Mouse (Mus musculus): ENCODE data around the gene Gm3448. TPM values are rescaled to one million over a fixed set of nuclear protein-coding genes. Genes with fewer than 3 reads are reported as not detected.
A peak's percentile ranks its signal among the peaks of the same experiment; 100 is the strongest.
"Not testable (repeated sequence)": the region's sequence is repeated elsewhere in the genome, so short reads cannot be mapped to it uniquely, and the experiment has no call there.

Gene Gm3448
- total RNA-seq, 2 experiments from 2014 or later = 1.2 to 1.4 TPM

GRCm38 (mm10) chr17:15050338-15050737 is 9.0 kb upstream of the Gm3448 start:
- intact Hi-C loops (cut with DNase I); DNase-seq: not testable (repeated sequence)

GRCm38 (mm10) chr17:15040455-15040854 is 882 bp downstream of the Gm3448 start:
- intact Hi-C loops (cut with DNase I); DNase-seq: not testable (repeated sequence)

DNA sequence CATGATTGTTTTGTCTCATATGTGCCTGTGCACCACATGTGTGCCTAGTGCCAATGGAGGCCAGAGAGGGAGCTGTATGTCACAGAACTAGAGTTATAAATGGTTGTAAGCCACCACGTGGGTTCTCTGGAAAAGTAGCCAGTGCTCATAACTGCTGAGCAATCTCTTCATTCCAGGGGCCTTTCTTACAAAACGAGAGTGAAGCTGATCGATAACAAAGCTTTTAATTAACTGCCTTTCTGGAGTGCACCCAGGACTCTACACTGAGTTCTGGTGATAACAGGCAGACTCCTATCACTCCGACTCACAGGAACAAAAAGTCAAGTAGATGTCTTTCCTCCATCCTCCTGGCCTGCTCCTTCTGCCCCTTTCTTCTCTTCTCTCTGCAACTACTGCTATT is 9.9 kb downstream of the Gm3448 start:
- DNase-seq; intact Hi-C loops (cut with DNase I): not testable (repeated sequence)

DNA sequence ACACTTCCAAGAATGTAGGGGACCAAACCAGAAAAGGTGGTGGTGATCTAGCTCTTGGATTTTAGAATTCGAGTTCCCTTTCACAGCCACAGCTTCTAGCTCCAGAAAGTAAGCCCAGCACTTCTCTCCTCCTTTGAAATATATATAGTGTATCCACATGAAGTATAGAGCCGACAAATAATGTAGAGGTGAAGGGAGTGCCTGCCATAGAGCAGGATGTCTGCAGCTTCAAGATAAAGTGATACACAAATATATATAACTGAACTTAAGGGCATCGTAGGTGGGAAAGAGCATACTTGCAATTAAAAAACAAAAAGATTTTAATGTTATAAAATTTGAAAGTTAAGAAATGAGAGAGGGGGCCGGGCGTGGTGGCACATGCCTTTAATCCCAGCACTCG is 15.8 kb downstream of the Gm3448 start:
- intact Hi-C loops (cut with DNase I); DNase-seq: not testable (repeated sequence)

- intact Hi-C loops (cut with DNase I); DNase-seq: not testable (repeated sequence)
Measured at GRCm38 (mm10) chr17:15024502-15025193, 16.7 kb downstream of the Gm3448 start.

DNA sequence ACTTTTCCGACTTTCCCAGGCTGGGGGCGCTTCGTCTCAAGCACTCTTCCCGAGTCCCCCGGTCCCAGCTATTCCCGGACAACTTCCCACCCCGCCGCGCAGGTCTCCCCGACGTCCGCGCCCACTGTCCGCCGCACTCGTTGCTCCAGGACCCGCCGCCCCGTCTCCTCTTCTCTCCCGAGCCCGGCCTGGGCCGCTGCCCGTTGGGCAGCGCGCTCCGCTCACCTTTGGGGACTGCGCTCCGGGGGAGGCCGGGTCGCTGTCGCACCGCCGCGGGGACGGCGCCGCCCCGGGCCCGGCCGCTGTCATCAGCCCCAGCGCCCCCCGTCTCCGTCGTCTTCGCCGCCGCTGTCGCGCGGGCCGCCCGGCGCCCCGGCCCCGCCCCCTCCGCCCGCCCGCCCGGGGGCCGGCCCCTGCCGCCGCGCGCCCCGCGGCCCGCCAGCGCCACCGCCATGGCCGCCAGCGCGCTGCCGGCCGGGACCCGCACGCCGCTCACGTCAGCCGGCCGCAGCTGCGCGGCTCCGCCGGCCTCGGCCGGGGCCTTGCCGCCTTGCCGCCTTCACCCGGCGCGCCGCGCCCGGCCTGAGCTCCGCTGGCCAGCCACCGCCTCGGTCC is 17.4 kb downstream of the Gm3448 start:
- intact Hi-C loops (cut with DNase I); DNase-seq: not testable (repeated sequence)

DNA sequence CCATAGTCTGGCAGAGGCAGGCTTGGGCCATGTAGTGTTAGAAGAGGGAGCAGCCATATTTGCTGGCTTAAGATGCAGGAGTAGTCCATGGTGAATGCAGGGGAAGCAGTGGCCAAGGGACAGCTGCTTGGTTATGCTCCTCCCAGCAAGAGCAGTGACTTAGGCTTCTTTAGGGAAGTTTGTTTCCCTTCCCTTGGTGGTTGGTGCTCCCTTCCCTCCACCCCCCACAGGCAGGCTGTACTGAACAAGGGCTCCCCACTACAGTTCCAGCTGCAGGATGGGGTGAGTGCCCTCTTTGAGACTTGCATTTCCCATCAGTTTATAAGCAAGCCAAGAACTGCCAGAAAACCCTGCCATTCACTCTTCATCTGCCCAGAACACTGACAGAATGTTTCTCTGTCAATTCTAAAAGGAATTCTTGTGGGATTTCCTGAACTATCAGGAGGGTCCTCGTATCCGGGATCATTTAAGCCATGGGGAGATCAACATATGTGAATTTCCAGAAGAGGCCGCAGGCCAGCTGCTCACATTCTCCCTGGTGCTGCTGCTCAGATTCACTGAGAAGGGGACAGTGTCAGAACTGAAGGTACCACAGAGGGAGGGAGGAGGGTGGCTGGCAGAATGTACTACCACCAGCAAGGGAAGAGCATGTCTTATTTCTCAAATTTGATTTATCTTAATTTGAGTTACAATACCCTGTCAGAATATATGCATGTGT is 19.7 kb downstream of the Gm3448 start:
- intact Hi-C loops (cut with DNase I) = not testable (repeated sequence)
- DNase-seq = peak; percentile 16 to 29

DNA sequence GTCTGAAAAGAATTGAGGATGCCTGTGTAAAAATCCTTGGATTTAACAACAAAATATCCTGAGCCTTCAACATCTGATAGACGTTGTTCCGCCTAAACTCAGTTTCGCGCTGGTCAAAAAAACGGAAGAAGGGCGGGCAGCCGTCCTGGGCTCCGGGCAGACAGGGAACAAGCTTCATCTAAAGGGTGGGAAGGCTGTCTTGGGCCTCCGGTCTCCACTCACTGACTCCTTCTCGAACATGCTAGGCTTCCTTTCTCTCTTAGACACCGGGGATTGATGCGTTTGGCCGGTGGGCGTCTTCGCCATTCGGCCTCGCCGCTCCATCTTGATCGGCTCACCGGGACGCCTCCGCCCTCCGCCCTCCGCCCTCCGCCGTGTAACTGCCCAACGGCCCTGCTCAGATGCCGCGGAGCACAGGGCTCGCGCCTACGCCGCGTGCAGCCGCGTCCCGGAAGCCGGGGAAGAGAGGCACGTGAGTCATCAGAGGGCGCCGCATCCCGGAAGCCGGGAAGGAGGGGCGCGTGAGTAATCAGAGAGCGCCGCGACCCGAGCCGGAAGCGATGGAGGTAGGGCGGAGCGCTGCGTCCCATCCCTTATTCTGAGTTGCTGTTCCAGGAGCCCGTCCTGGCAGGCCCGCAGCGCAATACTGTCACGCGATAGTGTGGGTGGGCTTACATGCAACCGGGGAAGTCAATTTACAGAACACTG is 31.5 kb downstream of the Gm3448 start, which contains the start of gene Gm3435:
Gene Gm3435 (plus strand): TSS at position 471 of the 708 bp plus-strand sequence.
- intact Hi-C loops (cut with DNase I); DNase-seq: not testable (repeated sequence)

DNA sequence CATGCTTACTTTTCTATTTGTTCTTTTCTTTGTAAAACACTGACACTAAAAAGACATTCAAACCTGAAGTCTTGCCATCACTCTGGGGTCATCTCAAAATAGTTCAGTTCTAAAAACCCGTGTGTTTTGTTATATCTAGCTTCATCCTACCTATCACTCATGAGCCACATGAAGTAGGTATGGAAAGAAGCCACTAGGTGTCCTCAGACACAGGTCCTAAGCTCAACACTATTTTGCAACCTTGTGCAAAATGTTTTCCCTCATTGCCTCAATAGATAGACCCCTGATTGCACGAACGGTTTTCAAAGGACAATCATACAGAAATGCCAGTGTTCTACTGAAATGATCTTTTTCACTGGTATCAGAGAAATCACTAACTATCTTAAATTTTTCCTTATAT is 32.2 kb downstream of the Gm3448 start:
- DNase-seq; intact Hi-C loops (cut with DNase I): not testable (repeated sequence)

GRCm38 (mm10) chr17:15000047-15000446 is 41.3 kb downstream of the Gm3448 start:
- DNase-seq; intact Hi-C loops (cut with DNase I): not testable (repeated sequence)

DNA sequence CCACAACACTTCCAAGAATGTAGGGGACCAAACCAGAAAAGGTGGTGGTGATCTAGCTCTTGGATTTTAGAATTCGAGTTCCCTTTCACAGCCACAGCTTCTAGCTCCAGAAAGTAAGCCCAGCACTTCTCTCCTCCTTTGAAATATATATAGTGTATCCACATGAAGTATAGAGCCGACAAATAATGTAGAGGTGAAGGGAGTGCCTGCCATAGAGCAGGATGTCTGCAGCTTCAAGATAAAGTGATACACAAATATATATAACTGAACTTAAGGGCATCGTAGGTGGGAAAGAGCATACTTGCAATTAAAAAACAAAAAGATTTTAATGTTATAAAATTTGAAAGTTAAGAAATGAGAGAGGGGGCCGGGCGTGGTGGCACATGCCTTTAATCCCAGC is 47.2 kb downstream of the Gm3448 start:
- DNase-seq; intact Hi-C loops (cut with DNase I): not testable (repeated sequence)

- intact Hi-C loops (cut with DNase I); DNase-seq: not testable (repeated sequence)
Measured at GRCm38 (mm10) chr17:14993139-14993832, 48.1 kb downstream of the Gm3448 start.

- intact Hi-C loops (cut with DNase I); DNase-seq: not testable (repeated sequence)
Measured at GRCm38 (mm10) chr17:14992522-14993138, 48.7 kb downstream of the Gm3448 start.

- peak in 1 of 2 experiments; percentile 12 for DNase-seq
- intact Hi-C loops (cut with DNase I) = not testable (repeated sequence)
Measured at GRCm38 (mm10) chr17:14990116-14990702, 51.1 kb downstream of the Gm3448 start.

GRCm38 (mm10) chr17:14978362-14979038 is 62.8 kb downstream of the Gm3448 start, which contains the start of the genes 9030025P20Rik and Gm3417:
Gene 9030025P20Rik, plus strand, starts transcription at chr17:14978468.
Gene Gm3417, minus strand, starts transcription at chr17:14978790.
- intact Hi-C loops (cut with DNase I) = not testable (repeated sequence)

DNA sequence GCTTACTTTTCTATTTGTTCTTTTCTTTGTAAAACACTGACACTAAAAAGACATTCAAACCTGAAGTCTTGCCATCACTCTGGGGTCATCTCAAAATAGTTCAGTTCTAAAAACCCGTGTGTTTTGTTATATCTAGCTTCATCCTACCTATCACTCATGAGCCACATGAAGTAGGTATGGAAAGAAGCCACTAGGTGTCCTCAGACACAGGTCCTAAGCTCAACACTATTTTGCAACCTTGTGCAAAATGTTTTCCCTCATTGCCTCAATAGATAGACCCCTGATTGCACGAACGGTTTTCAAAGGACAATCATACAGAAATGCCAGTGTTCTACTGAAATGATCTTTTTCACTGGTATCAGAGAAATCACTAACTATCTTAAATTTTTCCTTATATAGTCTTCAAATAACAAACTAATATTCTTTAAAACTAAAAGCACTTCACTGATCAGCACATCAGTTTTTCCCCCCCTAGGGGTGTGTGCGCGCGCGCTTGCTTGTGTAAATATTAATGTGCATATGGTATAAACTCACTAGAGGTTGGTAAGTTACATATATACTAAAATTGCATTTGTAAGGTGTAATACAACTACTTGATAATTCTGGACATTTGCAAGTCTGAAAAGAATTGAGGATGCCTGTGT is 63.5 kb downstream of the Gm3448 start:
- DNase-seq; intact Hi-C loops (cut with DNase I): not testable (repeated sequence)

More at GRCm38 (mm10) chr17:14978362-14979038, 62.8 kb downstream of the Gm3448 start, which contains the start of the genes 9030025P20Rik and Gm3417:
- not testable (repeated sequence) for DNase-seq

DNA sequence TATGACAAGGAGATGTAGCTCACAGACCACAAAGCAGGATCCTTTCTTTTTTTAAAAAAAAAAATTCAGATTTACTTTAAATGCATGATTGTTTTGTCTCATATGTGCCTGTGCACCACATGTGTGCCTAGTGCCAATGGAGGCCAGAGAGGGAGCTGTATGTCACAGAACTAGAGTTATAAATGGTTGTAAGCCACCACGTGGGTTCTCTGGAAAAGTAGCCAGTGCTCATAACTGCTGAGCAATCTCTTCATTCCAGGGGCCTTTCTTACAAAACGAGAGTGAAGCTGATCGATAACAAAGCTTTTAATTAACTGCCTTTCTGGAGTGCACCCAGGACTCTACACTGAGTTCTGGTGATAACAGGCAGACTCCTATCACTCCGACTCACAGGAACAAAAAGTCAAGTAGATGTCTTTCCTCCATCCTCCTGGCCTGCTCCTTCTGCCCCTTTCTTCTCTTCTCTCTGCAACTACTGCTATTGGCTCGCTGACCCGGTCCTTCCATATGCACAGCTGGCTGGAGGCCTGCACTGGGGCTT is 72.9 kb downstream of the Gm3448 start:
- intact Hi-C loops (cut with DNase I); DNase-seq: not testable (repeated sequence)

All from heart, postnatal 36 days (tissue).